In genomic region chr17:31877181-31877581, GRCm38 (mm10) we compare ENCODE assay signal across 10 mouse cellular contexts. TPM values are rescaled to one million over a fixed set of nuclear protein-coding genes. Genes with fewer than 3 reads are reported as not detected.
DNase-seq lines count a peak whose midpoint lies in the region; ATAC-seq and TF ChIP-seq lines count a peak whose summit lies in the region.
"Had no signal": no experiment of that assay in that cellular context is flagged by ENCODE, and none has a peak within 500 bp of the region (broad histone marks: within the 10 kb centered on the region; RNA-seq: fewer than 3 reads in every experiment).

No protein-coding gene starts in this region.

- peak; percentile 51 for TF ChIP-seq POLR2A in CH12.LX (IDR thresholded peaks at IDR 0.05; ENCODE audit: low read depth, low read length)

- H3K9ac ChIP-seq in liver, embryonic 12.5 days = no peak overlapping the region
- peak overlapping the region; percentile 34; the same call in 1 of the 2 replicates for H3K9ac ChIP-seq in CH12.LX (ENCODE audit: insufficient read depth, low read depth)
- H3K9ac ChIP-seq in forebrain, embryonic 15.5 days (replicated peaks) = no peak overlapping the region

- H3K27ac ChIP-seq in liver, embryonic 12.5 days = no peak overlapping the region
- peak overlapping the region; percentile 98 for H3K27ac ChIP-seq in CH12.LX (ENCODE audit: insufficient read depth, low read depth)
- H3K27ac ChIP-seq in forebrain, embryonic 15.5 days (replicated peaks) = peak overlapping the region; percentile 13; the same call in 1 of the 2 replicates

- TF ChIP-seq EP300 in CH12.LX (IDR thresholded peaks at IDR 0.05; ENCODE audit: low read length) = peak; percentile 87

- H3K36me3 ChIP-seq in liver, embryonic 12.5 days = no peaks in the 10 kb centered on the region
- peaks cover 0 to 10% of the 10 kb centered on the region in 2 experiments for H3K36me3 ChIP-seq in CH12.LX (replicated peaks in 1 of 2; ENCODE audit: control insufficient read depth in 1 of 2, insufficient read depth in 1 of 2, low read length in 1 of 2)
- no peaks in the 10 kb centered on the region for H3K36me3 ChIP-seq in forebrain, embryonic 15.5 days

- no peaks in the 10 kb centered on the region for H3K79me2 ChIP-seq in CH12.LX (replicated peaks; ENCODE audit: control insufficient read depth, extremely low read depth, insufficient read depth, poor library complexity, severe bottlenecking)

- peaks cover 17% of the 10 kb centered on the region; the same call in 1 of the 2 replicates for H3K27me3 ChIP-seq in liver, embryonic 12.5 days (replicated peaks)
- no peaks in the 10 kb centered on the region for H3K27me3 ChIP-seq in CH12.LX (replicated peaks)
- H3K27me3 ChIP-seq in forebrain, embryonic 15.5 days = no peaks in the 10 kb centered on the region

- H3K4me1 ChIP-seq in liver, embryonic 12.5 days = peaks cover 39% of the 10 kb centered on the region
- peaks cover 62 to 76% of the 10 kb centered on the region in 2 experiments for H3K4me1 ChIP-seq in CH12.LX (ENCODE audit: control insufficient read depth in 1 of 2, insufficient read depth in 2 of 2)
- H3K4me1 ChIP-seq in forebrain, embryonic 15.5 days = peaks cover 10% of the 10 kb centered on the region

- TF ChIP-seq RAD21 in CH12.LX (IDR thresholded peaks at IDR 0.05; ENCODE audit: low read depth, low read length) = no peak; the same call in none of the 2 replicates

- no peaks in the 10 kb centered on the region for H3K9me3 ChIP-seq in liver, embryonic 12.5 days (replicated peaks)
- H3K9me3 ChIP-seq in CH12.LX (replicated peaks; ENCODE audit: low read length) = peaks cover 8% of the 10 kb centered on the region
- H3K9me3 ChIP-seq in forebrain, embryonic 15.5 days = no peaks in the 10 kb centered on the region

- no peak for ATAC-seq in liver, embryonic 12.5 days
- no peak for ATAC-seq in forebrain, embryonic 15.5 days (replicated peaks)
- ATAC-seq: activated CD4-positive, CD25-positive, alpha-beta regulatory T cell, adult 4 months had no signal

- dilution Hi-C loops in CH12.LX (cut with MboI; ENCODE audit: extremely low pct_ligation_motif_present, extremely low pct_unique_long_range_greater_than_20kb, low sequenced_read_pairs) = no loop called here

- in situ Hi-C loops in CH12.LX (cut with MboI; ENCODE audit: low pct_ligation_motif_present, low pct_unique_long_range_greater_than_20kb, low sequenced_read_pairs) = no loop called here

- H3K4me3 ChIP-seq in liver, embryonic 12.5 days = no peak overlapping the region
- no peak overlapping the region for H3K4me3 ChIP-seq in CH12.LX (replicated peaks in 1 of 3; ENCODE audit: low read depth in 2 of 3, low read length in 2 of 3, poor library complexity in 1 of 3)
- H3K4me3 ChIP-seq in forebrain, embryonic 15.5 days = no peak overlapping the region

- WGBS in liver, embryonic 12.5 days (ENCODE audit: insufficient replicate concordance) = 59% methylated on average over 4 of the region's 4 CpGs
- WGBS in forebrain, embryonic 15.5 days = 65% methylated on average over 4 of the region's 4 CpGs

- no peak for TF ChIP-seq CTCF in CH12.LX (conservative IDR thresholded peaks at IDR 0.05 in 1 of 2, IDR thresholded peaks at IDR 0.05 in 1 of 2; ENCODE audit: low read depth in 2 of 2, low read length in 2 of 2)

- H3K4me2 ChIP-seq in liver, embryonic 12.5 days = no peak overlapping the region
- peak overlapping the region; percentile 30 for H3K4me2 ChIP-seq in CH12.LX (ENCODE audit: insufficient read depth, low read depth, poor library complexity, severe bottlenecking)
- no peak overlapping the region for H3K4me2 ChIP-seq in forebrain, embryonic 15.5 days (replicated peaks)

- DNase-seq in gastrocnemius, postnatal 10 days = peak; percentile 9
- DNase-seq in gastrocnemius, postnatal 4 days (ENCODE audit: low spot score in 2 of 2) = no peak
- DNase-seq in liver = peak; percentile 2
- DNase-seq in CH12.LX (ENCODE audit: extremely low read depth) = peak; percentile 85
- DNase-seq in spleen, postnatal 36 days (ENCODE audit: low spot score in 2 of 2) = no peak
- no peak for DNase-seq in embryo, embryonic 9.5 days (ENCODE audit: extremely low spot score)
- DNase-seq: kidney, adult 9 months had no signal

TF ChIP-seq in CH12.LX, 34 proteins besides CTCF, POLR2A, EP300 and RAD21:
- TF ChIP-seq NRF1 (IDR thresholded peaks at IDR 0.05; ENCODE audit: low read depth, low read length) = no peak
- no peak for TF ChIP-seq E2F4 (IDR thresholded peaks at IDR 0.05; ENCODE audit: insufficient replicate concordance, low read depth, low read length)
- no peak; the same call in 1 of the 2 replicates for TF ChIP-seq POLR2AphosphoS2 (IDR thresholded peaks at IDR 0.05; ENCODE audit: low read depth, low read length)
- TF ChIP-seq USF2 (conservative IDR thresholded peaks at IDR 0.05; ENCODE audit: low read depth, low read length) = no peak
- TF ChIP-seq CHD2 (IDR thresholded peaks at IDR 0.05; ENCODE audit: low read length) = peak; percentile 71
- TF ChIP-seq ZNF384 (IDR thresholded peaks at IDR 0.05; ENCODE audit: low read depth, low read length) = no peak
- TF ChIP-seq USF1 (IDR thresholded peaks at IDR 0.05; ENCODE audit: low read depth, low read length) = peak; percentile 5; the same call in 1 of the 2 replicates
- peak; percentile 53; the same call in 1 of the 2 replicates for TF ChIP-seq RCOR1 (conservative IDR thresholded peaks at IDR 0.05; ENCODE audit: low read depth, low read length)
- TF ChIP-seq ZKSCAN1 (IDR thresholded peaks at IDR 0.05; ENCODE audit: borderline replicate concordance, low read depth, low read length) = no peak
- peak; percentile 87 for TF ChIP-seq ETS1 (conservative IDR thresholded peaks at IDR 0.05; ENCODE audit: low read depth, low read length)
- 0 out of 2 replicates have a peak, but pooled peaks have one; percentile 41 for TF ChIP-seq KAT2A (IDR thresholded peaks at IDR 0.05; ENCODE audit: insufficient replicate concordance, low read length)
- TF ChIP-seq MAX (IDR thresholded peaks at IDR 0.05; ENCODE audit: low read length) = 0 out of 2 replicates have a peak, but pooled peaks have one; percentile 29
- peak; percentile 77 for TF ChIP-seq BHLHE40 (IDR thresholded peaks at IDR 0.05; ENCODE audit: low read depth, low read length)
- no peak for TF ChIP-seq GABPA (IDR thresholded peaks at IDR 0.05; ENCODE audit: insufficient replicate concordance, low read depth, low read length)
- no peak; the same call in 1 of the 2 replicates for TF ChIP-seq CHD1 (IDR thresholded peaks at IDR 0.05; ENCODE audit: low read depth, low read length)
- TF ChIP-seq MYC (IDR thresholded peaks at IDR 0.05; ENCODE audit: low read depth, low read length) = peak; percentile 46; the same call in 1 of the 2 replicates
- peak; percentile 41; the same call in 1 of the 2 replicates for TF ChIP-seq ELF1 (IDR thresholded peaks at IDR 0.05; ENCODE audit: low read depth, low read length)
- peak; percentile 64; the same call in 1 of the 2 replicates for TF ChIP-seq MAFK (IDR thresholded peaks at IDR 0.05; ENCODE audit: insufficient replicate concordance, low read length)
- peak; percentile 87 for TF ChIP-seq TCF12 (IDR thresholded peaks at IDR 0.05; ENCODE audit: low read depth, low read length)
- TF ChIP-seq MXI1 (IDR thresholded peaks at IDR 0.05; ENCODE audit: low read depth, low read length) = peak; percentile 62; the same call in 1 of the 2 replicates
- TF ChIP-seq SIN3A (IDR thresholded peaks at IDR 0.05; ENCODE audit: low read length) = peak; percentile 61
- TF ChIP-seq MAZ (IDR thresholded peaks at IDR 0.05; ENCODE audit: low read depth, low read length) = peak; percentile 93
- peak; percentile 33; the same call in 1 of the 2 replicates for TF ChIP-seq ZMIZ1 (IDR thresholded peaks at IDR 0.05; ENCODE audit: low read depth, low read length)
- TF ChIP-seq IRF4 (IDR thresholded peaks at IDR 0.05; ENCODE audit: low read depth, low read length) = peak; percentile 88
- TF ChIP-seq PAX5 (IDR thresholded peaks at IDR 0.05; ENCODE audit: low read length) = no peak
- TF ChIP-seq HCFC1 (IDR thresholded peaks at IDR 0.05; ENCODE audit: low read depth, low read length) = no peak; the same call in 1 of the 2 replicates
- TF ChIP-seq ZC3H11A (IDR thresholded peaks at IDR 0.05; ENCODE audit: low read depth, low read length) = no peak
- peak; percentile 87 for TF ChIP-seq MEF2A (IDR thresholded peaks at IDR 0.05; ENCODE audit: borderline replicate concordance, low read depth, low read length)
- no peak for TF ChIP-seq UBTF (IDR thresholded peaks at IDR 0.05; ENCODE audit: low read depth, low read length)
- TF ChIP-seq NELFE (IDR thresholded peaks at IDR 0.05; ENCODE audit: low read depth, low read length) = no peak
- no peak for TF ChIP-seq SMC3 (IDR thresholded peaks at IDR 0.05; ENCODE audit: low read depth, low read length)
TF ChIP-seq in CH12.LX: peak in this region for 17.

RNA-seq across cellular contexts. Expression of gene Sik1, which starts 21.6 kb away (rescaled TPM):
- total RNA-seq in gastrocnemius, postnatal 10 days (2021) = 10 to 100 TPM; 30.6 to 33.2 TPM
- total RNA-seq in gastrocnemius, postnatal 4 days (2021) = 10 to 100 TPM; 80.3 to 83.2 TPM
- polyA plus RNA-seq in liver, embryonic 12.5 days (2016; fragmentation: Nextera tagmentation; extraction: Ambion mirVana) = 5.9 and 7.0 TPM in 2 replicates
- total RNA-seq in CH12.LX (2012; rRNA removed) (56.7 and 56.9 TPM in 2 replicates), CH12.LX (2014; rRNA removed) (16.0 and 17.1 TPM in 2 replicates)
- polyA plus RNA-seq in CH12.LX (2012; ENCODE audit: insufficient read length, low read depth) = 27.7 and 36.7 TPM in 2 replicates
- polyA plus RNA-seq in forebrain, embryonic 15.5 days (2015; fragmentation: Nextera tagmentation; extraction: Ambion mirVana) = 17.3 and 24.5 TPM in 2 replicates

Comparison
In these comparisons a context has a peak if more than half of its experiments do, and no peak if none do; other contexts are left out.
1. DNase-seq: peak in gastrocnemius, postnatal 10 days (single experiment), liver (single experiment) and CH12.LX (single experiment); none in gastrocnemius, postnatal 4 days (0 of 2), spleen, postnatal 36 days (0 of 2) and embryo, embryonic 9.5 days (single experiment).